Mouse (Mus musculus) ZHBTc4 (cell line): ENCODE data around the gene Scgb1a1.

ENCODE experiments used
- DNase-seq: peaks from one replicate; pipeline ENCODE4 v3.0.0-alpha.2; 2011; ENCODE audit warnings: low read depth, low spot score

Gene Scgb1a1

DNA sequence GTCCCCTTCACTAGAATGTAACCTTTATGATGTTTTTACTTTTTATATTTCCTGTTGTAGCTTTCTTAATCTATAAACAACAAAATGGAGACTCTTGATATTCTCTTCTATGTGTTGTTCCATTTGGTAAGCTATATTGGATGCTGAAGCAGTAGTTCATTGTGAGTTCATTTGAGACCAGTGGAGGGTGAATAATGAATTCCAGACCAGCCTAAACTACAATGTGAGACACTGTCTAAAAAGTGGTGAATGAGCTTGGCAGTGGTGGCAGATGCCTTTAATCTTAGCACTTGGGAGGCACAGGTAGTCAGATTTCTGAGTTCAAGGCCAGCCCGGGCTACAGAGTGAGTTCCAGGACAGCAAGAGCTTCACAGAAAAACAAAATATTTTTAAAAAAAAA lies 44.6 kb downstream of the Scgb1a1 start:
- no peak for DNase-seq

DNA sequence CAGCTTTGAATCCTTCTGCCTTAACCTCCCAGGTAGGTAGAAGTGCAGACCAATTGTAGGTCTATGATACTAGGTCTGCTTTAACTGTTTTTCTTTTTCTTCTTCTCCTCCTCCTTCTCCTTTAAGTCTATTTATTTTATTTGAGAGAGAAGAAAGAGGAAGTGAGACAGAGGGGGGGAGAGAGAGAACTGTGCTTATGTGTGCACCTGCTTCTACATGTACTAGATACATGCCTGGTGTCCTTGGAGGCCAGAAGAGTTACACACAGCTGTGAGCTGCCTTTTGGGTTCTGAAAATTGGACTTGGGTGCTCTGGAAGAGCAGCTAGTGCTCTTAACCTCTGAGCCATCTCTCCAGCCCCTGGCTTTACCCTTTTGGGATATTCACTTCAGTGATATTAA lies 46.7 kb downstream of the Scgb1a1 start:
- no peak for DNase-seq

DNA sequence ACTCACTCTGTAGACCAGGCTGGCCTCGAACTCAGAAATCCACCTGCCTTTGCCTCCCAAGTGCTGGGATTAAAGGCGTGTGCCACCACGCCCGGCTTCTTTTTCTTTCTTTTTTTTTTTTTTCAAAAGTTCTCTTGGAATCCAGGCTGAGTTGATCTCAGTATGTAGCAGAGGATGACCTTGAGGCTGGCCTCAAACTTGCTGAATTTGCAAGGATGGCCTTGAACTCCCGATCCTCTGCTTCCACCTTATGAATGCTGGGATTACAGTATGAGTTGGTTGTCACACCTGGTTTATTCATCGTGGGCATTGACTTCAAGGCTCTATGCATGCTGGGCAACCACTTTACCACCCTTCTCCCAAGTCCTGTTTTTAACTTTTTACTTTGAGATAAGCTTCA lies 47.1 kb downstream of the Scgb1a1 start:
- peak; percentile 65 for DNase-seq

DNA sequence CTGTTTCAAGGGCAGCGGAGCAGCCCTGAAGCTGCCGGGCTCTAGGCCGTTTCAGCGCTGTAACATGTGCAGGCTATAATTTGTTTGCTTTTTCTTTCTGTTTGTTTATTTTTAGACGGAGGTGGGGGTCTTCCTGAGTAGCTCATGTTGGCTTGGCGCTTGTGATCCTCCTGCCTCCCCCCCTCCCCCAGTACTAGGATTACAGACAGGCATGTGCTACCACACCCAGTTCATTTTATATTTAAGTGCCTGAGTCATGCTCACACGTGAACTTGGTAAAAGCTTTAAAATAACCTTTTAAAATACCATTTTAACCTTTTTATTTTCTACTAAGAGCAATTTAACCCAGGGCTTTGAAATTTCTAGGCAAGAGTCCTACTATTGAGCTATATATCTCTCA lies 47.8 kb downstream of the Scgb1a1 start:
- no peak for DNase-seq

DNA sequence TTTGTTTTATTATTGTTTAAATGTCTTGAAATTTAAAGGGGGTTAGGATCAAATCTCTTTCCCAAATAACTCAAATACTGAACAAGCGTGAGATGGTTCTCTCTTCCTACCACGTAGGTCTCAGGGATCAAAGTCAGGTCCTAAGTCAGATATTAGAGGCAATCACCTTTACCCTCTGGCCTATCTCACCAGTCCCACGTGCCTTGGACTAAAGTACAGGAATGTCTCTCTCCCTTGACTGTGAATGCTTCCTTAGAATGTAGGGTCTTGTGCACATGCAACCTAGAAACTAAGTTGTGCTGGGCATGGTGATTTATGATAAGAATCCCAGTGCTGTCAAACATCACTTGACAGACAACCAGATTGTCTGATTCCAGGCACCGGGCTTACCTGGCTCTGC lies 48.5 kb downstream of the Scgb1a1 start:
- DNase-seq, result no peak

DNA sequence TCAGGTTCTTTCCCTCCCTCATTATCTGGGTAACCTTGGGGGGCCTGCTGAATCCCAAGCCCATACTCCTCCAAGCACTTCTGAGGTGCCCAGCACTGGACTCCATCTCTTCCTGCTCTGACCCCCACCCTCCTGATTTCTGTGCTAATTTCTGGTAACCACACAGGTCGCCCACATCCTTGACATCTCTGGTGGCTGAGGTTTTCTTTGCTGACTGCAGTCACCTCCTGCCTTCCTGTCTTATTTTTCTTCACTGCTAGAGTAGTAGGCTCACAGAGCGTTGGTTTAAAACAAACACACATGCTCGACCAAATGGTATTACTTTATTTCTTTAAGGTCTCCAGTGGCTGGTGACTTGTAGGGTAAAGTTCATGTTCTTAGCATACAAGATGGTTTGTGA lies 49.6 kb downstream of the Scgb1a1 start:
- DNase-seq, result no peak

DNA sequence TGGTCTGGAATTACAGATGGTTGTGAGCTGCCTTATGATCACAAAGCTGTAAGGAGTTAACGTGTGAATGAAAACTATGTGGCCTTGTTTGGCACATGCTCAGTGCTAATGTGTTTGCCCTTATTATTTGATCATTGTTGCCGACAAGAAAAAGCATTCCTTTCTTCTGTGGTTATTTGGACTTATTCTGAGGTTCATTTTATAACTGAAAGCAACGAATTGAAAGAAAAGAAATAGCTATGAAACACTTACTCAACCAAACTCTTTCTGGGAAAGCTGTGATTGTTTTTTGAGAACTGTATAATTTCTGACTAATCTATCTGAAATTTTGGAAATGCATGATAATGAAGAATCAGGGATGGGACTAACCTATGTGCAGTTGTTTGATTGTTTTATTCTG lies 52.7 kb downstream of the Scgb1a1 start:
- no peak for DNase-seq

DNA sequence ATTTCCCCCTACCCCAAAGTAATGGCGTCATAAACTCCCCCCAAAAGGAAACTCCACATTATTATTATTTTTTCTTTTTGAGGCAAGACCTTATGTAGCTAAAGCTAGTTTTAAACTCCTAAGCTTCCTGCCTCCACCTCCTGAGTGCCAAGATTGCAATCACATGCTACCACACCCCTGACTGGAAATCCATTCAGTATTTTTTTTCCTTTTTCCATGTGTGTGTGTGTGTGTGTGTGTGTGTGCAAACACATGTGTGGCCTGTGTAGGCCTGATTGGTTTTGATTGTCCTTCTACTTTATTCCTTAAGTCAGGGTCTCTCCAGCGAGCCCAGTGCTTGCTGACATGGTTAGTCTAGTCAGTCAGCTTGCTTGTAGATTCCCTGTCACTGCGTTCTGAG lies 53.3 kb downstream of the Scgb1a1 start:
- DNase-seq, result no peak
